Mouse (Mus musculus) C2C12 (cell line): Measurements from ENCODE around the gene Bcl2l13. TPM values are rescaled to one million over a fixed set of nuclear protein-coding genes. Genes with fewer than 3 reads are reported as not detected.

Experiments used
- H3K27me3 ChIP-seq: one replicate; pipeline ENCODE4 v1.6.1; 2011; ENCODE audit not compliant: control insufficient read depth, insufficient read depth, insufficient read length
- H3K36me3 ChIP-seq: one replicate; pipeline ENCODE4 v1.6.1; 2011; ENCODE audit not compliant: control insufficient read depth, insufficient read depth
- H3K4me3 ChIP-seq: one replicate; pipeline ENCODE4 v1.5.1; 2011; ENCODE audit warnings: mild to moderate bottlenecking, control low read depth; ENCODE audit not compliant: poor library complexity, insufficient read depth, severe bottlenecking
- H3K79me2 ChIP-seq: one replicate; pipeline ENCODE4 v1.6.1; 2011; ENCODE audit not compliant: control insufficient read depth, insufficient read depth
- H3K79me3 ChIP-seq: one replicate; pipeline ENCODE4 v1.6.1; 2011; ENCODE audit warnings: low read depth, control low read depth
- H3ac ChIP-seq: one replicate; pipeline ENCODE3; 2011; ENCODE audit warnings: low read depth; ENCODE audit not compliant: control insufficient read depth, insufficient read length
- CEBPB ChIP-seq: IDR thresholded peaks from one replicate; pipeline ENCODE4 v1.6.1; 2011; ENCODE audit warnings: low read depth, mild to moderate bottlenecking, control low read depth, moderate library complexity
- CTCF ChIP-seq: IDR thresholded peaks from one replicate; pipeline ENCODE4 v1.5.1; 2011; ENCODE audit not compliant: control insufficient read depth, insufficient read depth, insufficient read length
- FOSL1 ChIP-seq: IDR thresholded peaks from one replicate; pipeline ENCODE4 v1.8.0; 2011; ENCODE audit warnings: mild to moderate bottlenecking, low read length; ENCODE audit not compliant: poor library complexity, insufficient read depth, severe bottlenecking
- MAX ChIP-seq: IDR thresholded peaks from one replicate; pipeline ENCODE4 v1.6.1; 2011; ENCODE audit warnings: mild to moderate bottlenecking, control low read depth
- MYOD1 ChIP-seq: IDR thresholded peaks from one replicate; pipeline ENCODE4 v1.6.1; 2011; ENCODE audit warnings: low read depth; ENCODE audit not compliant: control insufficient read depth, insufficient read length
- MYOG ChIP-seq: IDR thresholded peaks from one replicate; pipeline ENCODE4 v1.6.1; 2011; ENCODE audit not compliant: control insufficient read depth, insufficient read length; ENCODE audit errors: extremely low read depth
- USF1 ChIP-seq: IDR thresholded peaks from one replicate; pipeline ENCODE4 v1.6.1; 2011; ENCODE audit warnings: low read depth, mild to moderate bottlenecking, control low read depth, moderate library complexity
- long read RNA-seq, 2 experiments: library from polyadenylated mRNA; unstranded; transcript quantifications; one replicate each; pipeline ENCODE4 v2.0.0; 2019 to 2020
- polyA plus RNA-seq: library from polyadenylated mRNA; unstranded; fragments of >200 nt; fragmentation: generic; extraction: Trizol; gene quantifications from one replicate; pipeline ENCODE4 v1.2.1, GENCODE M21; 2012; ENCODE audit warnings: missing spikeins

The Bcl2l13 gene
- polyA plus RNA-seq: 24.6 TPM
- long read RNA-seq, experiment 1, full-length matches to known transcripts: 18 of 25 reads
- long read RNA-seq, experiment 1, partial matches to known transcripts: 3 of 25 reads
- long read RNA-seq, experiment 1, other reads (novel, unspliced or antisense): 4 of 25 reads
- long read RNA-seq, experiment 2, full-length matches to known transcripts: 236 of 285 reads
- long read RNA-seq, experiment 2, partial matches to known transcripts: 1 of 285 reads
- long read RNA-seq, experiment 2, other reads (novel, unspliced or antisense): 48 of 285 reads

DNA sequence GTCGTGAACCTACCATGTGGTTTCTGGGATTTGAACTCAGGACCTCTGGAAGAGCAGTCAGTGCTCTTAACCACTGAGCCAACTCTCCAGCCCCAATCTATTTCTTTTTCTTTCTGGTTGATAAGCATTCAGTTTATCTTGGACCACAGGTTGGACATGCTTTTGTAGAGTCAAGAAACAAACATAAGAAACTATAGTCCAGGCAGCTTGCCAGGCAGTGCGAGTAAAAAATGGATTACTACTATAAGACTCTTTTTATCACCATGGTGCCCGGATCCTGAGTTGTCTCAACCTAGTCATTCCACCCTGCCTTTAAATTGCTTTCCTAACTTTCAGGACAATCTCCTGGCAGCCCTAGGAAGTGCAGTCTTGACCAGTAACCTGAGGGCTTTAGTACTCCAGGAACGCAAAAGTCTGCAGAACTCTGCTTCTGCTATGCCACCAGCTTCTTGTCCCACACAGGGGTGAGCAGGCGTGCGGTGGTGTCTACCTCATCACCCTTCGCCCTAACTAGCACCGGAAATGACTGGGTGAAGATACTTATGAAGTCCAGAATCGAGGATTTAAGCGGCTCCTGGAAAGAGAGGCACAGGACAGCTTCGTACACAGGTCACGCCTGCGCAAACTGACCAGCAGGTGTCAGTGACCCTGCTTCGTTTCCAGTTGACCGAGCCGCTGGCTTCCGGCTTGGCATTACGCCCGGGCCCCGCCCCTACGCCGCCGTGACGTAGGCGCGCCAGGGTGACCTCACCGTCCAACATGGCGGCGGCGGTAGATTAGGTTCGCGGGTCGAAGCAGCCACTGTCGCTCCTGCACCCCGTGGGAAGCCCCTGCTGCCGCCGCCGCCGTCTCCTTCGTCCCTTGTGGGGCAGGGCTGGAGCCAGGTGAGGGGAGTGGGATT is at the start of gene Bcl2l13:
Gene Bcl2l13 (plus strand): TSS at position 739 of the 901 bp plus-strand sequence.
- TF ChIP-seq USF1 (no peak), CTCF (peak; percentile 56), FOSL1 (no peak), MYOG (no peak), CEBPB (no peak), MYOD1 (no peak), MAX (peak; percentile 40)
- Histone ChIP-seq H3K4me3 (peak within 1 kb of the TSS; percentile 95), H3ac (peak within 1 kb of the TSS; percentile 89), H3K27me3 (no peaks in the 10 kb centered on the region), H3K79me3 (peaks cover 31% of the 10 kb centered on the region), H3K36me3 (no peaks in the 10 kb centered on the region), H3K79me2 (peaks cover 47% of the 10 kb centered on the region)

DNA sequence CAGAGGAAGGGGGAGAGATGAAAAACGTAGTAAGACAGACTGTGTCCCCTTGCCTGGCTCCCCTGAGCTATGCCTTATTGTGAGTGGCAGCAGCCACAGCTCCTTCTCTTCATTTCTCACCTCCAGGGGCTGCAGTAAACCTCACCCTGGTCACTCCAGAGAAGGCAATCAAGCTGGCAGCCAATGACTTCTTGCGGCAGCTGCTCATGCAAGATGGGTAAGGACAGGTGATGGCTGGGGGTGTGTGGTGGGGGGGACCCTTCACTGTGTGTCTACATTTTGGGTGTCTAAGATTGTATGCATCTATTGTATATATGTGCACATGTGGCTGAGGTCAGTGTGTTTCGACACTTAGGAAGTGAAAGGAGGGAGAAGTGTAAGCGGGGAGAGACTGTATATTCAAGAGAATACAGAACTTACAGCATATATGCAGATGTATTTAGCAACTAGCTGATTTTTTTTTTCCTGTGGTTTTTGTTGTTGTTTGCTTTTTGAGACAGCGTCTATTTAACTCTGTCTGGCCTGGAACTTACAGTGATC is 47.9 kb upstream of the Bcl2l13 start:
- Histone ChIP-seq H3K27me3 (no peaks in the 10 kb centered on the region), H3ac (no peak overlapping the region), H3K4me3 (no peak overlapping the region), H3K79me3 (no peaks in the 10 kb centered on the region), H3K79me2 (no peaks in the 10 kb centered on the region), H3K36me3 (peaks cover 5% of the 10 kb centered on the region)
- TF ChIP-seq CEBPB (no peak), MYOG (no peak), CTCF (no peak), FOSL1 (no peak), MAX (no peak)

DNA sequence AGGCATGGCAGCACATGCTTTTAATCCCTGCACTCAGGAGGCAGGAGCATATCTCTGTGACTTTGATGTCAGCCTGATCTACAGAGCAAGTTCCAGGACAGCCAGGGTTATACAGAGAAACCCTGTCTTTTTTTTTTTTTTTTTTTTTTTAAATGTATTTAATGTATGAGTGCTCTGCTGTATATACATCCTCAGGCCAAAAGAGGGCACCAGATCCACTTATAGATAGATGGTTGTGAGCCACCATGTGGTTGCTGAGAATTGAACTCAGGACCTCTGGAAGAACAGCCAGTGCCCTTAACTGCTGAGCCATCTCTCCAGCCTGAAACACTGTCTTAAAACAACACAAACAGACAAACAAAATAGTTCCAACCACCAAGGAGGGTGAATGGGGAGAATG is 47.1 kb upstream of the Bcl2l13 start:
- H3K79me2 ChIP-seq: no peaks in the 10 kb centered on the region
- no peak for TF ChIP-seq FOSL1
- no peak for TF ChIP-seq MYOG
- no peak for TF ChIP-seq MAX
- TF ChIP-seq CTCF: no peak
- no peak for TF ChIP-seq CEBPB
- no peak for TF ChIP-seq USF1
- TF ChIP-seq MYOD1: no peak

DNA sequence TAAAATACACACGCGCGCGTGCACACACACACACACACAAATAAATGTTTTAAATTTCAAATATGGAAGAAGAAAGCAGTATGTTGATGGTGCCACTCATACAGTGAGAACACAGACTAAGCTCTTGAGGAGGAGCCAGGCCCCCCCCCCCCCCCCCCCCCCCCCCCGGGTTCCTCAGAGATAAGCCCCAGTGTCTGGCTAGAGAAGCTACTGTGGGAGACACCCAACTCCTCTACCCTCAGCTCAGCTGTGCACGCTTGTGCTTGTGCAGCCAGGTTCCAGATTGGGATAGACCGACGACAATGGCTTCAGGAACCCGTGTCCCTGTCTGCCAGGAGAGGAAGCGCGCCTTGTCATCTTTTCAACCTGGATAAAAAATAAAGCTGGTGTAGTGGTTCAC is 45.9 kb upstream of the Bcl2l13 start:
- Histone ChIP-seq H3ac (no peak overlapping the region), H3K79me3 (no peaks in the 10 kb centered on the region), H3K36me3 (peaks cover 24% of the 10 kb centered on the region), H3K4me3 (no peak overlapping the region), H3K27me3 (no peaks in the 10 kb centered on the region), H3K79me2 (no peaks in the 10 kb centered on the region)
- TF ChIP-seq FOSL1: no peak
- TF ChIP-seq CEBPB: no peak
- TF ChIP-seq MAX: no peak
- TF ChIP-seq MYOG: no peak
- no peak for TF ChIP-seq CTCF
- no peak for TF ChIP-seq USF1
- no peak for TF ChIP-seq MYOD1

More for the DNA sequence above, 47.1 kb upstream of the Bcl2l13 start:
- Histone ChIP-seq H3K27me3 (no peaks in the 10 kb centered on the region), H3K79me3 (no peaks in the 10 kb centered on the region), H3K36me3 (peaks cover 13% of the 10 kb centered on the region), H3ac (no peak overlapping the region), H3K4me3 (no peak overlapping the region)

DNA sequence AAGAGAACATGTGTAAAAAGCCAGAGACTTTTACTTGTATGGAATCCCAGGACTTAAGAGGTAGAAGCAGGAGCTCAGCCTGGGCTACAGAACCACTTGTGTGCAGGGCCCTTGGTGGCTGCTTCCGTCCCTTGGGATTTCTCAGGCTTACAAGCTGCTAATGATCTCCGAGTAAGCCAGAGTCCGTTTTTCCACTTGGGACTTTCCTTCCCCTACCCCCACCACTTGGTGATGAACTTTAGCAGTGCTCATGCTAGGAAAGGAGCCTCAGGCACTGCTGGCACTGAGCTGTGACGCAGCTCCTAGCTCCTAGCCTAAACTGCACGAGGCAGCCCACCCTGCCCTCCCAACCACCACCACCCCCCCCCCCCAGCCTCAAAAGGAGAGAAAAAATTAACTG is 45.3 kb upstream of the Bcl2l13 start:
- no peaks in the 10 kb centered on the region for H3K79me3 ChIP-seq

More for the DNA sequence above, 45.3 kb upstream of the Bcl2l13 start:
- Histone ChIP-seq H3ac (no peak overlapping the region), H3K4me3 (no peak overlapping the region), H3K27me3 (no peaks in the 10 kb centered on the region), H3K79me2 (no peaks in the 10 kb centered on the region), H3K36me3 (peaks cover 30% of the 10 kb centered on the region)
- TF ChIP-seq MYOG (no peak), MYOD1 (no peak), FOSL1 (no peak), USF1 (no peak), CEBPB (no peak), MAX (no peak), CTCF (no peak)
